Mouse (Mus musculus) urinary bladder, postnatal 4 days (tissue): Measurements from ENCODE around the gene Gmpr.

ENCODE experiments used
- DNase-seq, 2 experiments: peaks; one replicate each; pipeline ENCODE4 v3.0.0; 2021 to 2022; ENCODE audit warnings: low spot score in 2 of 2

Gmpr gene

DNA sequence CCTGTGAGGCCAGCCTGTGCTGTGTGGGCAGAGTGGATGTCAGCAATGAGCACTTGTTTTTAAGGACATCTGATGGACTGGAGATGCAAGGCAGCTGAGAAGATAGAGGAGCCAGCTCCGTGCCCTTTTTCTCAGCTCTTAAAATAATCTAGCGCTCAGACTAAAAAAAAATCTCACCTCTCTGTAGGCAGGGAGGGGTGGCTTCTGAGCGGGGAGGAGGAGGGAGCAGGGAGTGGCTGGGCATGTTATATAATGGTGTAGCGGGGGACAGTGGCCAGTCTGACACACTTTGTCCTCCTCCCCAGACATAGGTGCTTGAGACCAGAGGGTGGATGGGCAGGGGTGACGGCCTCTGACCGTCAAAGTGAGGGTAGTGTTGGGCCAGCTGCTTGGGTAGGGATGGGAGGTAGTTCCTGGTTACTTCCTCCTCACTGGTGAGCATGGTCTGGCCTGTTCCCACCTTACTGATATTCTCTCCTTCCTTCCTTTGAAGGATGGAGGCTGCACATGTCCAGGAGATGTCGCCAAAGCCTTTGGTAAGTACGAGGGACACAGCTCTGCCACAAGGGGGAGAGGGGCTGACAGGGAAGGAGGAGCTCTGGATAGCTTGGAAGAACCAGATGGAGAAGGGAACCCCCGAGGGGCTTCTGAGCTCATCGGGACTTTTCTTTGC, 31.4 kb downstream of the Gmpr start:
- peak; percentile 59 to 75 for DNase-seq

DNA sequence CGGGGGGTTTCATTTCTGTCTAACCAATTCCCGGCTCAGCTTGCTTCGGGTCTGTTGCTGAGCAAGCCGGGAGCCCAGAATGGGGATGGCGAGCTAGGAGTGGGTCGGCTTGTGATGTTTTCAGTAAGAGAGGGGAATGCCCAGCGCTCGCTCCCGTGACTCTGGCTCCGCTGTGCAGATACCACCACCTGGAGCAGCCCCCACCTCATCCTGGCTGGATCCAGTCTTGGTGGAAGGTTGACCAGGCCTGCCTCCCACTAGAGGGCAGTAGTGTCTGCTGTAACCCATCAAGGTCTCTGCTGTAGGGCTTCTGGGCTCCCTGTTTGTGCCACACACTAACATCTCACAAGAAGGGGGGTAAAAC, 31.9 kb downstream of the Gmpr start:
- peak; percentile 72 to 83 for DNase-seq

DNA sequence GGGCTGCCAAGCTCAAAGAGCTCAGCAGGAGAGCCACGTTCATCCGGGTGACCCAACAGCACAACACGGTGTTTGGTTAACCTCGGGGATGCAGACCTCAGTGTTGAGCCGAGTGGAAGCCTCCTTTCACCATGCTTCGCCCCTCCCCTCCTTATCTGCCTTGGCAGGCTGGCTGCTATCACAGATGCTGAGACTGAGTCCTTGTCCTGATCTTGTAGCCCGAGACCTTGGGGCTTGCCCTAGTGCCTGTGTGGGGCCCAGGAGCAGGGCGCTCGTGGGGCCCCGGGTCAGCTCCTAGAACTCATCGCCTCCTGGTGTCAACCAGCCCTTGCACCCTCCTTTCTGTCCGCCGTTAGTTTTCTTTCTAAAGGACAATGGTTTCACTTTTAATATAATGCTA, 38.7 kb downstream of the Gmpr start:
- DNase-seq: no peak

DNA sequence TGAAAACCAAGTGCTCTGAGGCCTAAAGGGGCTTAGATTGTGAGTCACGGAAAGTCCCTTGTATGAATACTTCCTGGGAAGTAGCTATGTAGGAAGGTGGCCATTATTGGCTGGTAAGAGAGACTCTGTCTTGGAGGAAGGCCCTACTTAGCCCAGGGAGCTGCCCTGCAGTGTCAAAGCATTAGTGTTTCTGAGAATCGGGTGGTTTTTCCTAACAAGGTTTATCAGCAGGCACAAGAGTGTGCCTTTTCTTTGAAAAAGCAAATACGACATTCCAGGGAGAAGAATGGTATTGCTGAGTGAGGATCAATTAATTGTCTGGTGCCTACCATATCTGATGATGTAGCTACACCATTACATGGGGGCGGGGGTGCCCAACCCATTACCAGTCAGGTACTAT, 39.7 kb downstream of the Gmpr start:
- no peak for DNase-seq

DNA sequence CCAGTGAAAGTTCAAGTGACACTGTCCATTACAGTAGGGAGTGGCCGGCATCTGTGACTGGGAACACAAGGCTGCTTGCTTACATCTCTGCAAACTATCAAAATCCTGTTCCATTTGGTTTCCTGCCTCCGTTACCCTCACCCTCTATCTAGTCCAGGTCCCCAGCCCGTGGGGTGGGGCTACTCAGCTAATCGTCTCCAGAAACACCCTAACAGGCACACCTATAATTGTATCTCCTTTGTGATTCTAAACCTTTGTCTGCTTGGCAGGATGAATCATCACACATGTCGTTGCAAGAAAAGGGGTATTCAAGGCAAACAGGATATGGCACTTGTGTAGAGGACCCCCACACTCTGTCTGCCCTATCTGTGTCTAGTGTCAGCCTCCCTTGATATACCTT, 40.3 kb downstream of the Gmpr start:
- no peak for DNase-seq

DNA sequence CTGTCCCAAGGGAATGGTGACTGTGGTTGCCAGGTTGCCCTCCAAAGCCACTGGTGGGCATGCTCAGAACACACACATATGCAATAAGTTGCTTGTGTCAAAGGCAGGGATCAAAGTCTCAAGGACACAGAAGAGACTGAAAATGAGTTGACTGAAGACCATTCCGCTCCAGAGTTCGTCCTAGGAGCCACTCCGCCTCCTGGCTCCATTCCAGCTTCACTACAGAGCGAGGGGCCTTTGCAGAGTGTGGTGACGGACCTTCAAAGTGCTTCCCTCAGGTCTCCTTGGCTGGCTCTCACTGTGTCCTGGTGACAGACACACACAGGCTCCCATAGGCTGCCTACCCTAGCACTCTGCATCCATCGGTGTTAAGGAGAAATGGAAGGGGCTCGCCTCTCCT, 46.4 kb downstream of the Gmpr start:
- no peak for DNase-seq

DNA sequence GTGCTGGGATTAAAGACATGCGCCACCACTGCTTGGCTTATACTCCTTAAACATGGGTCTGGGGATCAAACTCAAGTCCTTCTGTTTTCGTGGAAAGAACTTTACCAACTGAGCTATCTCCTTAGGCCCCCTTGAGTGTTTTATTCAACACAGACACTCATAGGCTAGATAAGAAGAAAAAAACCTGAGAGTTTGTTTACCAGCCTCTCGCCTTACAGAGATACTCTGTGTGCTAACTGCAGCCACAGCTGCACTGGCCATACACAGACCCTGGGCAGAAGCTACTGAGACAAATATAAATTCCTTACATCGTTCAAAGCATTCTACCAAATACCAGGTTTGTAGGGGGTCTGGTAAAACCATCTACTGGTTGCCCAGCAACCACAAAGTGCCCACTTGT, 51.1 kb downstream of the Gmpr start:
- DNase-seq: no peak

DNA sequence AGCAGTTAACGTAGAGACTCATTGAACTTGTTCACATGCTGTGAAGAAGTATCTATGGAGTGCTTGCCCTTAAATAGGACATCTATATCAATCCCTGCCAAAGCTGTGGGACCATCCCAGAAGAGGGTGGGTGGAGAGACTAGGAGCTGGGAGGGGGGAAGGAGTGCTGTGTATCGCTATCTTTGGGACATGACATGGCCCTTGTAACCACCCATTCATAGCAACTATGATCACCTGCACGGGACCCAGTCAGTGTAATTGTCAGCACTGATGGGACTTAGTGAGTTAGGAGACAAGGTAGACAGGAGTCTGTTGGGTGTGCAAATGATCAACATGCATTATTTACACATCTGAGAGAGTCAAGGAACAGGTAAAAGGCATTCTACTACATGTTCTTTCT, 52.0 kb downstream of the Gmpr start:
- no peak for DNase-seq

DNA sequence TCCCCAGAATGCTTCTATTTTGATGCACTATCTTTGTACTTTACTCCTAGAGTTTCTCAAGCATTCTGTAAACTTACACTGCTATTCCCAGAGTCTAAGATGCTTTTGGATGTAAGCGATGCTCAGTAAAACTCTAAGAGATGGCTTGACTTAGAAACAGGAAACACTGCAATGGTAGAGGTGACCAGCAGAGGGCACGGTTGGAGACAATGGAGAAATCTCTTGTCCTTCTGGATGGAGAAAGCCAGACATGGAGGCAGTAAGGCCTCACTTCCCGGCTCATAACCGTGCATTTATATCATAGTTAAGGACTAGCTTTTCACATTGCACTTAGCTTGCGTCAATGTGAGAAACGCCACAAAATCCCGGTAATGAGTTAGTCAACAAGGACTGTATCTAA, 53.3 kb downstream of the Gmpr start:
- no peak for DNase-seq

DNA sequence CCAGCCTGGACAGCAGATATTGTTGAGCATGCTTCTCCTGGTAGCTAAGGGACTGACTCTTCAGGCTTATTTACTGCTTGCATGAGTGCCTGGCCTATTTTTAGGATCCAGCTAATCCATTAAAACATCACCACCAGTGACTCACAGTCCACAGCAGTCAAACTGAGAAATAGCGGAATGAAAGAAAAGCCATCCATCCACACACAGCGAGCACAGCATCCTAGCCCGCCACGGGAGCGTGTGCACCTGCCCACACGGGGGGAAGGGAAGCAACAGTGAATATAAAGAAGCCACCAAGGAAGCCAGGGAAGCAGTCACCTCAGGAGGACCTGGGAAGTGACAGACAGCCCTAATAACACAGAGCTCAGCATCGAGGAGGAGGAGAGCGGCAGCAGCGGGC, 54.8 kb downstream of the Gmpr start:
- no peak for DNase-seq

DNA sequence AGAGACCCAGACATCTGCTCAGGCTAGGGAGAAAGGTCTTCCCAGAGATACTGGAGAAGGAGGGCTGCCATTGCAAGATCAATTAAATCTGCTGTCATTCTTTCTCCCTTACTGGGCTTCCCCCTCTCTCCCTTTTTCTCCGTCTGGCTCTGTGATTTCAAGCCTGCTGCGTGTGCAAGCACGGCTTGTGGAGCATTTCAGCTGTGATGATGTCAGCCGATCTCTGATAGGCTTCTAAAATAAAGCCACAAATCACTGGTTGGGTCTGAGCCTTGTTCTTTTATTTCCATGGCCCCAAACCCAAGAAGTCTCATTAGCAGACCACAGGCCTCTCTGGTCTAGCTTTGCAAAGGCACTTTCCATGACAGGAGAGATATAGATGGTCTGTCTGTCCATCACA, 57.7 kb downstream of the Gmpr start:
- no peak for DNase-seq

DNA sequence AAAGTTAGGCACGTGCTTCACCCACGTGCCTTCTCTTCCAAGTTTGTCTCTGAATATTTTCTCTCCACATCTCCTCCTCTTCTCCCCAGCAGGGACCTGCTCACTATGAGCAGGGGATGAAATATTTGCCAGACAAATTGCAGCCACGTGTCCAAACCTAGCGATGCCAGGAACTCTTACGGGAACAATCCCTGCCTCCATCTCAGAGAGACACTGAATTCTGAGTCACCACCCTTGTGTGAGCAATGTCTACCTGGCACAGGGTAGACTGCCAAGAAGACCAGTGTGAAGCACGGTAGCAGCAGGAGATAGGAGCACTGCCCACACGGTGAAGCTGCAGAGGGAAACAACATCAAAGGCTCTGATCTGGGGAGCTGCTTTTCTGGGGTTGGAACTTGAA, 62.7 kb downstream of the Gmpr start:
- DNase-seq: no peak

DNA sequence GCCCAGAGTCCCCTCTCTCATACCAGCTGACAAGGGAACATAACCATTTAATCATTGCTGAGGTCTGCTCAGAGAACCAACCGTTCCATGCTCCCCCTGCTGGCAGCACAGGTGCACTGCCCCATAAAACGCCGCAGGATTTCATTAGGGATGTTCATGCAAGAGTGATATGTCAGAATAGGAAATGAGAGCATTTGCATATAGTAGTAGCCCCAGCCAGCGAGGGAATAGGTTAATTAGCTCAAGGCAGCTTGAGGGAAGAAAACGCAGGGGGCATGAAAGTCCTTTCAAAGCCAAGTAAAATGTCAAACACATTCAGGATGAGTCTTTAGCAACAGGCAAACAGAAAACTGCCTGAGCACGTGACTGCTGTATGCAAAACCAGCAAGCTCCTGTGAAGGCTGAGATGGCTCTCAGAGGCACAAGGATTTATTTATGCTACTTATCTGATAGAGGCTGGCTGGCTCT, 64.6 kb downstream of the Gmpr start:
- peak; percentile 52 to 82 for DNase-seq

DNA sequence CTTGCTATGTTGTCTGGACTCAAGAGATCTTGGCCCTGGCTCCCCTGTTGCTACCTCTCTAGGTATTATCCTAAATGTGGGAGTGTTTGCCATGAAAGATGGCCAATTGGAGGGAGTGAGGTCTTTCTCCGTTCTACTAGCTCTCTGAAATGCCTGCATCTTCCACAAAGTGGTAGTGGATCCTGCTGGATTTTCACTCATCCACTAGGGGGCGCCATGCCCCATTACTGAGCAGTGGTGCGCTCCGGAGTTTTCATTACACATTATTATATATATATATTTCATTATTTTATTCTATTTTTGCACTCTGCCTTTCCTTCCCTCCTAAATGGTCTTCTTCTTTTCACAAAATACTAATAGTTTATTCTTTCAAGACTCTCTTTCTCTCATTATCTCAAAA, 65.5 kb downstream of the Gmpr start:
- DNase-seq: peak in 1 of 2 experiments; percentile 80

DNA sequence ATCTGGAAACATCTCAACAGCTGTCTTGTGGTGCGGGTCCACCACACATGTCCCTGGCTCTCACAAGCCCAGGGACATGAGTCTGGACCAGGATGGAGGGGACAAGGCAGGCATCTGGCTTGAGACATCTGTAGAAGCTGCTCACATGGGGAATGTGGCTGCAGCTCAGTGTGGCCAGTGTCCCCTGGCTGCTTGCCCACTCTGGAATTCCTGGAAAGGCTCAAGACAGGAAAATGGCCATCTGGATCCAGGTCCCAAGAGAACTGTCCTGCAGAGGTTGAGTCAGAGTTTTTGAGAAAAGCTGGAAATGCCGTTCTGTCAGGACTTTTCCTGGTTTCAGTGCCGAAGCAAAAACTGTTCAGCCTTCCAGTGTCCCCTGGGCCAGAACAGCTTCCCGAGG, 68.9 kb downstream of the Gmpr start:
- DNase-seq: peak; percentile 63 to 74

DNA sequence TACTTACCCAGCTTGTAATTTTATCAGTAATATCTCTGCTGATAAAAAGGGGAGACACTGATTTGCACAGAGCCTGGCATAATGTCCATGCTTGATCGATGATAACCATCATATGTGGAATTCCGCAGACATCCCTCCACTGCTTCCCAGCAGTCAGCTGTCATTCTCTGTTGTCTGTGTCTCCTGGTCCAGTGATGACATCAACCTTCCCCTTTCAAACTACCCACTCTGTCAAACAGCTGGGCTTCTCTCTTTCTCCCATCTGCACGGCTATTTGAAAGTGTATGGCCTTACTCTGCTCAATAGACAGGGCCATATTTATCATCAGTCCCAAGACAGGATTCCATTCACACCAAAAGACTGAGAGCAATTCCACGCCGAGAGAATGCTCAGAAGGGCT, 70.1 kb downstream of the Gmpr start:
- DNase-seq: no peak

DNA sequence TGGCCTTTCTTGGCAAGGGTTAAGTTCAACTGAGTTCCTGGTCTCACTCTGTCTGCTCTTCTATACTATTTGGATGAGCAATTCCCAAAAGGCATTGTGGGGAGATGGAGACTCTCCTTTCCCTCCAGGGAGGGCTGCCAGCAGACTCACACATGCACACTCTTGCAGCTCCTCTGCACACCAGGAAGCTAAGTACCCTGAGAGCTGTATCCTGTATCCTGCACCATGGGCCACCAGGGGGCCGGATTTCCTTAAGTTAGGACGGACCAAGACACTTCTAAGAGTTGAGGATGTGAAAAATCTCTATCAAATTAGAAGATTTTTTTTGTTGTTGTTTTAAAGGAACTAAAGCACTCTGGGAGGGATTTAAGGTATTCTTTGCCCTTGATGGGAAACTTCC, 70.5 kb downstream of the Gmpr start:
- no peak for DNase-seq

DNA sequence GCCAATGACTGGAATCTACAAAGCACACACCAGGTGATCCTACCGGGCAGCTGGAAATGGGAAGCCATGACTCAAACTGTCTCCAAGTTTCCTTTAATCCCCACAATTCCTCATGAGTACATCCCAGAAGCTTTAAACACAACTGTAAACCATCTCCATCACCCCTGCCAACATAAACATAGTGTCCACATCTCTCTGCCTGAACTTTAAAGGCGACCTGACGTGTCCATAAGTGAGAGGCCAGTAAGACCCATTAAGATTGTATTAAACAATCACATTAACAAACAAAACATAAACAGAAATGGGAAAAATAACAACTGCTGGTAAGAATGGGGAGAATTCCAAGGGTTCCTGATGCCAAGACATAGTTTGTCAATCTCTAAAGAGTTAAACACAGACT, 72.5 kb downstream of the Gmpr start:
- DNase-seq: no peak

DNA sequence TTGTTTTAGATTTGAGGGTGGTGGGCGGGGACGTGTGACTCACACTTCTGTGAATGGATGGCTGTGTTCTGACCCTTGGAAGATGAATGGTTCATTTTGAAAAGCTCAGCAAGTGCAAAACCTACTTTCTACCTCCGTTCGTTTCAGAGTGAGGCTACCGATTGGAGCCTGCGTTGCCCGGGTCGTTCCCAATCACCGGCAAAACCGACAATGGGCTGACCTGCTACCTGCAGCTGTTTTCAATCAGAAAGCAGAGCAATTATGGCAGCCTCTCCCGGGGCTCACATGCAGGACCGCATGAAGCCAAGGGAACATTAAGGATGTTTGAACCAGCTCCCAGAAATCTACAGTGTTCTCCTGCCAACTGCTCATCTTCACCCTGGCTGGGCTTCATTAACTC, 75.0 kb downstream of the Gmpr start:
- DNase-seq: peak in 1 of 2 experiments; percentile 37

DNA sequence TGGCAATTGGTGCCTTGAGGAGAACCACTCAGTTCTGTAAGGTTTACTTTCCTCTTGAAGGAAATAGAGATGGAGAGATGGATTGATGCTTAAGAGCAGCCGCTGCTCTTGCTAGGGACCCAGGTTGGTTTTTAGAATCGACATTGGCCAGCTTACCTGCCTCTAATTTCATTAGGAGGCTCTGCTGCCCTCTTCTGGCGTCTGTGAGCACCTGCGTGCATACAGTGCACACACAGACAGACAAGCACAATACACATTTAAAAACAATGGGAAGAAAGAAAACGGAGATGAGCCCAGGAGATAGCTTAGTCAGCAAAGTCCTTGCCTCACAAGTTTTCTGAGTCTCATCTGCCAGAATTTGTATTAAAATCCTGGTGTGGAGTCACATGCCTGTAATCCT, 75.8 kb downstream of the Gmpr start:
- DNase-seq: no peak

DNA sequence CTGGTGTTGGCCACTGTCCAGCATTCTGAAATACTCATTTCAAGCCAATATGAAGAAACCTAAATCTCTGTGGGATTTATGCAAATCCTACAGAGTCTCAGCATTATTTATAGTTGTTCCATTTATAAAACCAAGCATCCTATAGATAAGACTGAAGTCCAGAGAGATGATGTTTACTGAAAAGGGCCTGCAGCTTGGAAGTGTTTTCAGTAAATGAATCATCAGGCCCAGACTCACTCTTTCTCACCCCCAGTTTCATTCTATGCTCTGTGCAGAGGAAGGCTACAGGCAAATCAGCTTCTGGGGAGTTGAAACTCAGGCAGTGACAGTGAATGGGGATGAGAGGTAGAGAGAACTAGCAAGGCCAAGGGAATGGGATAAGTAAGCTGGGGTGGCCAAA, 83.7 kb downstream of the Gmpr start:
- DNase-seq: no peak

DNA sequence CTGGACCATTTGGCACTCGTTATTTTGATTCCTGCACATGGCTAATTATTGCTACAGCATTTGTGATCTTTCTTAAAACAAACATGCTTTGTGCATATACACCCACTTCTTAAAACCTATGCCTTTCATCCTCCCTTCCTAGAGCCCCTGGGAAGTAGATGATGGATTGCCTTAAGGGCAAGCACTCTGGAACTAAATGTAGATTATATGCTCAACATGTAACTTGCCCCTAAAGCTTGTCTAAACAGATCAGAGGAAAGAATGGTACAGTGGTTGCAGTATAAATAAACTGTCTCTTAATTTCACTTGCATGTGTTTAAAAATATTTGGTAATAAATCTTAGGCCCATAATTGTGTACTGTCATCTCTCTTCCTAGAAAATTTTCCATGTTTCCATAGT, 86.7 kb downstream of the Gmpr start:
- no peak for DNase-seq

DNA sequence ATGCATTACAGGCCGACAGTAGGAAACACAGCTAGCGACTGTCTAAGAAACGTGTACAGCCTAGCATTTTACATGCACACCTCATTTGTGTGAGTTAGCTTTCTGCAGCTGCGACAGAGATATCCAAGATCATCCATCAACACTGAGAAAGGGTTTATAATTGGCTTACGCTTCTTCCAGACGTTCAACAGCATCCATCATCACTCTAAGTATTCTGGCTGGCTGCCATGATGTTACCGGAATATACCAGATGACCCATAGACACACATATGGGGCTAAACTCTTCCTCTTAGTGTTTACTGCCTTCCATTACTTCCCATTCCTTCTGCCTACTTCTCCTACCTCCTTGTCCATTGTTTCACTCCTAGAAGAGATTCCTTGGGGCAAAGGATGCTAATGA, 88.2 kb downstream of the Gmpr start:
- no peak for DNase-seq

DNA sequence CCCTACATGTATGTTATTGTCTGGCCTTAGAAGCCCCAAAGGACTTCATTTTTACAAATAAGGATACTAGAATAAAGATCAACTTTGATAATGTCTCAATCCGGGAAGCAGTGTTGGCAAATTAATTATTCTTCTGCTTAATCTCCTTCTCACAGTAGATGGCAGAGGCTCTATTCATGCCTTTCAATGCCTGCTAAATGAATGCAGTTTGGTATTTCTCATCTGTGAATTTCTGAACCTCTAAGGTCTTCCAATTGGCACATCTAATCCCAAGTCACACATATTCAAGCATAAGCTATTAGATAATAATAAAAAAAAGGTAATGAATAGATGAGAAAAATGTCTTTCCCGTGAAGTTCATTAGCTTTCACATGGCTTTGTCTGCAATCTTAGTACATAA, 92.6 kb downstream of the Gmpr start:
- DNase-seq: no peak
